Mouse (Mus musculus) embryonic facial prominence, embryonic 11.5 days (tissue): ENCODE results near the gene Nfatc2. TPM values are rescaled to one million over a fixed set of nuclear protein-coding genes. Genes with fewer than 3 reads are reported as not detected.

Experiments
- ATAC-seq: fragments of 200-750 bp; cut with Nextera tagmentation; replicated peaks from 2 replicates; pipeline ENCODE4 v1.8.0; 2017; ENCODE audit warnings: low read depth; ENCODE audit not compliant: insufficient number of reproducible peaks, low FRiP score, low TSS enrichment
- DNase-seq: peaks from one replicate; pipeline ENCODE4 v3.0.0-alpha.2; 2015; ENCODE audit warnings: low spot score
- H3K27ac ChIP-seq: fragments of 300-500 bp; sonication (generic); replicated peaks from 2 replicates; pipeline ENCODE4 v1.5.1; 2014; ENCODE audit warnings: mild to moderate bottlenecking, low read depth, low read length, control low read depth
- H3K27me3 ChIP-seq: fragments of 300-500 bp; sonication (generic); 2 replicates; pipeline ENCODE4 v1.6.1; 2014; ENCODE audit warnings: mild to moderate bottlenecking, low read length, moderate library complexity, mixed read lengths; ENCODE audit not compliant: control insufficient read depth, insufficient read depth
- H3K36me3 ChIP-seq: fragments of 300-500 bp; sonication (generic); replicated peaks from 2 replicates; pipeline ENCODE4 v1.6.1; 2014; ENCODE audit warnings: low read depth, mild to moderate bottlenecking, low read length, moderate library complexity, mixed read lengths; ENCODE audit not compliant: control insufficient read depth, insufficient read depth
- H3K4me1 ChIP-seq: fragments of 300-500 bp; sonication (generic); 2 replicates; pipeline ENCODE4 v1.6.1; 2014; ENCODE audit warnings: low read length, mixed read lengths; ENCODE audit not compliant: control insufficient read depth, insufficient read depth
- H3K4me2 ChIP-seq: fragments of 300-500 bp; sonication (generic); 2 replicates; pipeline ENCODE4 v1.6.1; 2014; ENCODE audit warnings: low read depth, mild to moderate bottlenecking, control low read depth, low read length, moderate library complexity
- H3K4me3 ChIP-seq: fragments of 300-500 bp; sonication (generic); 2 replicates; pipeline ENCODE4 v1.5.1; 2014; ENCODE audit warnings: low read depth, low read length, control low read depth
- H3K9ac ChIP-seq: fragments of 300-500 bp; sonication (generic); replicated peaks from 2 replicates; pipeline ENCODE4 v1.6.1; 2014; ENCODE audit warnings: mild to moderate bottlenecking, control low read depth, low read length
- H3K9me3 ChIP-seq: fragments of 300-500 bp; sonication (generic); replicated peaks from 2 replicates; pipeline ENCODE4 v1.6.1; 2016; ENCODE audit warnings: mild to moderate bottlenecking, low read length, inconsistent platforms, mixed read lengths; ENCODE audit not compliant: control insufficient read depth
- WGBS: fragments of 180-500 bp; shearing (Covaris S2); extraction: QIAGEN DNeasy Blood & Tissue Kit; methylation state at CpG from one replicate; pipeline ENCODE4 v1.1.7; 2014; 5-methylcytosine and 5-hydroxymethylcytosine counted together
- polyA plus RNA-seq: library from polyadenylated mRNA; unstranded; fragments of >200 nt; fragmentation: Nextera tagmentation; extraction: Ambion mirVana; gene quantifications from 2 replicates; pipeline ENCODE4 v1.2.1, GENCODE M21; 2014

Gene Nfatc2
- polyA plus RNA-seq, 1 experiment from 2014 or later, result 0.87 TPM

- H3K4me2 ChIP-seq, result no peak overlapping the region
- H3K27ac ChIP-seq, result no peak overlapping the region
- no peaks in the 10 kb centered on the region for H3K9me3 ChIP-seq
- H3K36me3 ChIP-seq, result no peaks in the 10 kb centered on the region
- H3K27me3 ChIP-seq, result no peaks in the 10 kb centered on the region
- H3K9ac ChIP-seq, result no peak overlapping the region
- DNase-seq (no peak), ATAC-seq (no peak)
- no peak overlapping the region for H3K4me3 ChIP-seq
- WGBS, result 26% methylated on average over 6 of the region's 6 CpGs
- peaks cover 8% of the 10 kb centered on the region for H3K4me1 ChIP-seq
Measured at GRCm38 (mm10) chr2:168581207-168581854, 20.1 kb downstream of the Nfatc2 start.

GRCm38 (mm10) chr2:168580295-168580915 is 21.1 kb downstream of the Nfatc2 start:
- DNase-seq (peak; percentile 59), ATAC-seq (no peak)
- Histone ChIP-seq H3K36me3 (no peaks in the 10 kb centered on the region), H3K9me3 (no peaks in the 10 kb centered on the region), H3K27ac (no peak overlapping the region), H3K4me3 (no peak overlapping the region), H3K9ac (no peak overlapping the region; the same call in 1 of the 2 replicates), H3K4me1 (peaks cover 8% of the 10 kb centered on the region), H3K4me2 (peak overlapping the region; percentile 3), H3K27me3 (no peaks in the 10 kb centered on the region)
- 45% methylated on average over 22 of the region's 22 CpGs for WGBS

- Histone ChIP-seq H3K9ac (no peak overlapping the region), H3K4me2 (no peak overlapping the region), H3K4me3 (no peak overlapping the region), H3K27ac (no peak overlapping the region), H3K9me3 (no peaks in the 10 kb centered on the region), H3K4me1 (peaks cover 8% of the 10 kb centered on the region), H3K36me3 (no peaks in the 10 kb centered on the region), H3K27me3 (no peaks in the 10 kb centered on the region)
- ATAC-seq (no peak), DNase-seq (no peak)
- 73% methylated on average over 15 of the region's 15 CpGs for WGBS
Measured at GRCm38 (mm10) chr2:168579601-168580130, 21.8 kb downstream of the Nfatc2 start.

GRCm38 (mm10) chr2:168579109-168579508 is 22.3 kb downstream of the Nfatc2 start:
- peaks cover 8% of the 10 kb centered on the region for H3K4me1 ChIP-seq
- no peaks in the 10 kb centered on the region for H3K27me3 ChIP-seq
- WGBS, result 83% methylated on average over 3 of the region's 3 CpGs
- H3K9ac ChIP-seq, result no peak overlapping the region
- H3K4me3 ChIP-seq, result no peak overlapping the region
- H3K36me3 ChIP-seq, result no peaks in the 10 kb centered on the region
- H3K27ac ChIP-seq, result no peak overlapping the region
- ATAC-seq (no peak), DNase-seq (no peak)
- H3K4me2 ChIP-seq, result no peak overlapping the region
- H3K9me3 ChIP-seq, result no peaks in the 10 kb centered on the region

GRCm38 (mm10) chr2:168578132-168578531 is 23.3 kb downstream of the Nfatc2 start:
- H3K27ac ChIP-seq, result no peak overlapping the region
- H3K4me1 ChIP-seq, result peaks cover 8% of the 10 kb centered on the region
- no peaks in the 10 kb centered on the region for H3K9me3 ChIP-seq
- DNase-seq, result peak; percentile 25
- no peak overlapping the region for H3K4me3 ChIP-seq
- H3K4me2 ChIP-seq, result no peak overlapping the region
- no peaks in the 10 kb centered on the region for H3K27me3 ChIP-seq
- no peak for ATAC-seq
- H3K36me3 ChIP-seq, result no peaks in the 10 kb centered on the region
- 51% methylated on average over 9 of the region's 9 CpGs for WGBS
- peak overlapping the region; percentile 27; the same call in 1 of the 2 replicates for H3K9ac ChIP-seq

- no peaks in the 10 kb centered on the region for H3K27me3 ChIP-seq
- no peak overlapping the region for H3K27ac ChIP-seq
- DNase-seq (no peak), ATAC-seq (no peak)
- H3K36me3 ChIP-seq, result no peaks in the 10 kb centered on the region
- H3K9ac ChIP-seq, result no peak overlapping the region
- H3K4me1 ChIP-seq, result peaks cover 8% of the 10 kb centered on the region
- H3K9me3 ChIP-seq, result no peaks in the 10 kb centered on the region
- H3K4me2 ChIP-seq, result no peak overlapping the region
- H3K4me3 ChIP-seq, result no peak overlapping the region
- WGBS, result 63% methylated on average over 7 of the region's 7 CpGs
Measured at GRCm38 (mm10) chr2:168577381-168577780, 24.1 kb downstream of the Nfatc2 start.

GRCm38 (mm10) chr2:168575834-168576233 is 25.6 kb downstream of the Nfatc2 start:
- Histone ChIP-seq H3K4me3 (no peak overlapping the region), H3K27me3 (no peaks in the 10 kb centered on the region), H3K36me3 (no peaks in the 10 kb centered on the region), H3K9me3 (no peaks in the 10 kb centered on the region), H3K27ac (no peak overlapping the region), H3K4me1 (peaks cover 7% of the 10 kb centered on the region), H3K9ac (no peak overlapping the region), H3K4me2 (no peak overlapping the region)
- ATAC-seq (no peak), DNase-seq (no peak)
- 79% methylated on average over 5 of the region's 5 CpGs for WGBS

- Histone ChIP-seq H3K36me3 (no peaks in the 10 kb centered on the region), H3K9ac (no peak overlapping the region), H3K4me2 (no peak overlapping the region), H3K27me3 (no peaks in the 10 kb centered on the region), H3K9me3 (no peaks in the 10 kb centered on the region), H3K4me3 (no peak overlapping the region), H3K27ac (no peak overlapping the region), H3K4me1 (no peaks in the 10 kb centered on the region)
- DNase-seq (no peak), ATAC-seq (no peak)
- 59% methylated on average over 10 of the region's 10 CpGs for WGBS
Measured at GRCm38 (mm10) chr2:168574934-168575333, 26.5 kb downstream of the Nfatc2 start.
